Mouse (Mus musculus) testis, adult 2 months (tissue): ENCODE measurements around the gene Phactr2. TPM values are rescaled to one million over a fixed set of nuclear protein-coding genes. Genes with fewer than 3 reads are reported as not detected.

Experiments
- H3K27ac ChIP-seq: fragments of 200-500 bp; 2 replicates; pipeline ENCODE4 v1.5.1; 2012; ENCODE audit warnings: low read depth, low read length; ENCODE audit not compliant: control insufficient read depth, insufficient read depth
- H3K27me3 ChIP-seq: fragments of 200-500 bp; 2 replicates; pipeline ENCODE4 v1.6.1; 2012; ENCODE audit warnings: mild to moderate bottlenecking, low read length, moderate library complexity; ENCODE audit not compliant: control insufficient read depth, insufficient read depth
- H3K36me3 ChIP-seq: fragments of 200-500 bp; 2 replicates; pipeline ENCODE4 v1.6.1; 2012; ENCODE audit warnings: mild to moderate bottlenecking, low read length; ENCODE audit not compliant: control insufficient read depth, insufficient read depth
- H3K4me1 ChIP-seq: fragments of 200-500 bp; 2 replicates; pipeline ENCODE4 v1.6.1; 2012; ENCODE audit warnings: low read length; ENCODE audit not compliant: control insufficient read depth, insufficient read depth
- H3K4me3 ChIP-seq: fragments of 200-500 bp; 2 replicates; pipeline ENCODE4 v1.5.1; 2012; ENCODE audit warnings: low read depth, mild to moderate bottlenecking, low read length, moderate library complexity, mixed read lengths; ENCODE audit not compliant: control insufficient read depth
- CTCF ChIP-seq: fragments of 200-500 bp; IDR thresholded peaks from 2 replicates; pipeline ENCODE4 v1.5.1; 2012; ENCODE audit warnings: low read depth, mild to moderate bottlenecking, inconsistent platforms, low read length, moderate library complexity; ENCODE audit not compliant: control insufficient read depth, insufficient read depth, insufficient replicate concordance
- POLR2A ChIP-seq: fragments of 200-500 bp; IDR thresholded peaks from 2 replicates; pipeline ENCODE4 v1.6.1; 2012; ENCODE audit warnings: low read depth, mild to moderate bottlenecking, inconsistent platforms, low read length, moderate library complexity; ENCODE audit not compliant: control insufficient read depth
- polyA plus RNA-seq: library from polyadenylated mRNA; depleted of rRNA; stranded (reverse); fragments of >200 nt; gene quantifications from 2 replicates; pipeline ENCODE4 v1.2.3, GENCODE M21; 2012

The Phactr2 gene
- polyA plus RNA-seq, 1 experiment = 3.5 TPM

GRCm38 (mm10) chr10:13419246-13419645 is 55.0 kb downstream of the Phactr2 start:
- Histone ChIP-seq H3K4me3 (no peak overlapping the region), H3K27ac (no peak overlapping the region), H3K27me3 (no peaks in the 10 kb centered on the region), H3K36me3 (no peaks in the 10 kb centered on the region; the same call in 1 of the 2 replicates), H3K4me1 (peaks cover 4% of the 10 kb centered on the region; the same call in 1 of the 2 replicates)
- TF ChIP-seq POLR2A (no peak), CTCF (no peak)

DNA sequence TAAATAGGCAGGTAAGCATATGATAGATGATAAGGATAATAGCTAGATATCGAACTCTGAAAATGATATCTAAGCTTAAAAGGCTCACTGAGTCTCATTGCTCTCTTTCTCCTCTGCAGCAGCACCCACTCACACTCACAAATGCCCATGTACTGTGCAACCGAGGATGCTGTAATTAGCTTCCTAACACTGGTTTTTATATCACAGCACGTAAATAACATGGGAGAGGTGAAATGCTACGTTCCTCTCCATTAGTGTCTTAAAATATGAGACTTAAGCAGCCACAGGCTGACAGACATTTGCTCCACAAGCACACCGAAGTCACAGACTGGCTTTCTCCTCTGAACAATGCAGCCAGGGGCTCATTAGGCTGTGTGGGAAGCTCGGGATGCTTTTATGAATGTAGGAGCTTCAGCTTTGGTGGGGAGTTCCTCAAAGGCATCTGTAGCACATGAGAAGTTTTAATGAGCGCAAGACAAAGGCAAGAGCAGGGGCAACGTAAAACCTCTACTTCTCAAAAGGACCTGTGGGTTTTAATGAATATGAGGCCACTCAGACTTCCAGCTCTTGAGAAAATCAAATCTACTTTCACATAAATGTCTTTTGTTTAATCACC is 58.6 kb downstream of the Phactr2 start:
- Histone ChIP-seq H3K4me1 (peaks cover 4% of the 10 kb centered on the region; the same call in 1 of the 2 replicates), H3K4me3 (no peak overlapping the region), H3K27me3 (no peaks in the 10 kb centered on the region), H3K36me3 (no peaks in the 10 kb centered on the region; the same call in 1 of the 2 replicates), H3K27ac (no peak overlapping the region)
- TF ChIP-seq CTCF (no peak), POLR2A (no peak)

GRCm38 (mm10) chr10:13412202-13412923 is 61.8 kb downstream of the Phactr2 start:
- H3K4me3 ChIP-seq = no peak overlapping the region
- TF ChIP-seq POLR2A (no peak), CTCF (no peak)
- no peaks in the 10 kb centered on the region; the same call in 1 of the 2 replicates for H3K36me3 ChIP-seq
- no peaks in the 10 kb centered on the region for H3K27me3 ChIP-seq
- H3K4me1 ChIP-seq = no peaks in the 10 kb centered on the region
- H3K27ac ChIP-seq = no peak overlapping the region

DNA sequence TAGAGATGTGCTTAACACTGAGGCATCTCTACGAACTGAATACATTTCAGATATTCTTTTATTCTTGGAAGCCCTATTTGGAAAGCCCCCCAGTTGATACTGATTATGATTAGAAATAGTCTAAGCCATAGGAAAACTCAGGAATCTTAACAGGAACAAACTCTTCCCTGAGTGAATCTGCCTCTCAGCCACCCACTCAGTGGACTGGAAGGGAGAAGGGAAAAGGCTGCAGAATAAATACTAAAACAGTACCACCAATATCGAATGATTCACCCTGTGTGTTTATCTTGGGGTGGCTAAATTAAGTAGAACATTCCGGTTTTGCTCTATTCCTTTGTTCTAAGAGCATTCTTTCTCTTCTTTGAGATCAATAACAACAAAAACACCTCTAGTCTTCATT is 63.2 kb downstream of the Phactr2 start:
- no peak for TF ChIP-seq POLR2A
- TF ChIP-seq CTCF = no peak
- no peaks in the 10 kb centered on the region for H3K4me1 ChIP-seq
- H3K27ac ChIP-seq = no peak overlapping the region
- no peaks in the 10 kb centered on the region; the same call in 1 of the 2 replicates for H3K36me3 ChIP-seq
- no peaks in the 10 kb centered on the region for H3K27me3 ChIP-seq
- no peak overlapping the region for H3K4me3 ChIP-seq

DNA sequence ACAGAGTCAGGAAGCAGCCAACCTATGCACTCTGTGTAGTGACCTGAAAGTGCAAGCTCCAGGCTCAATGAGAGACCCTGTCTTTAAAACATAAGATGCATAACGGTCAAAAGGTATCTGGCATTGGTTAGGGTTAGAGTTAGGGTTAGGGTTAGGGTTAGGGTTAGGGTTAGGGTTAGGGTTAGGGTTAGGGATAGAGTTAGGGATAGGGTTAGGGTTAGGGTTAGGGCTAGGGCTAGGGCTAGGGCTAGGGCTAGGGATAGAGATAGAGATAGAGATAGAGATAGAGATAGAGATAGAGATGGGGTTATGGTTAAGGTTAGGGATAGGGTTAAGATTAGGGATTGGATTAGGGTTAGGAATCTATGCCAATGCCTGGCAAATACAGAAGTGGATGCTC is 72.2 kb downstream of the Phactr2 start:
- H3K4me1 ChIP-seq = no peaks in the 10 kb centered on the region
- H3K27ac ChIP-seq = no peak overlapping the region
- H3K27me3 ChIP-seq = no peaks in the 10 kb centered on the region
- H3K36me3 ChIP-seq = no peaks in the 10 kb centered on the region
- no peak for TF ChIP-seq CTCF
- no peak for TF ChIP-seq POLR2A
- no peak overlapping the region for H3K4me3 ChIP-seq

DNA sequence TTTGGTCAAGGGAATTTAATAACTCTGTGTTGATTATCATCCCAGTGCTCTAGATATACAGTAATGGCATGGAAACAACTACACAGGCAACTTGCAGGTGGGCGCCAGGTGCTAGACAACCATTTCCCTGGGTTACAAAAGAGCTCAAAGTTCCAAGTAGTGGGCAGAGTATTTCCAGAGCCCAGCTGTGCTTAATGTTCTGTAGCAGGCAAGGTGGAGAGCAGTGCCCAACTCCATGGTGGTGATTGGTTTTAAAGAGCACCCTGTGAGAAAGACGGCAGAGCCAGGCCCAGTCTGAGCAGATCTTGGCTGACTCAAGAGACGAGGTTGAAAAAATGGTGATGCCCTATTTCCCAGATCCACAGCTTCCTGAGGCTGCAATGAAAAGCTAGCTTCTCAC is 78.5 kb downstream of the Phactr2 start:
- Histone ChIP-seq H3K27me3 (no peaks in the 10 kb centered on the region), H3K4me1 (no peaks in the 10 kb centered on the region), H3K36me3 (no peaks in the 10 kb centered on the region), H3K27ac (no peak overlapping the region), H3K4me3 (no peak overlapping the region)
- TF ChIP-seq POLR2A (no peak), CTCF (no peak)

- TF ChIP-seq POLR2A (no peak), CTCF (no peak)
These were observed 80.2 kb downstream of the Phactr2 start for GRCm38 (mm10) chr10:13394000-13394399.

More at GRCm38 (mm10) chr10:13394000-13394399, 80.2 kb downstream of the Phactr2 start:
- H3K4me1 ChIP-seq = no peaks in the 10 kb centered on the region
- H3K36me3 ChIP-seq = no peaks in the 10 kb centered on the region
- no peaks in the 10 kb centered on the region for H3K27me3 ChIP-seq
- no peak overlapping the region for H3K27ac ChIP-seq
- no peak overlapping the region for H3K4me3 ChIP-seq
